Mouse (Mus musculus) cerebellum, postnatal 4 days (tissue): Measurements from ENCODE around the gene Clcc1.
A peak's percentile ranks its signal among the peaks of the same experiment; 100 is the strongest.

Source experiments
- DNase-seq, 2 experiments: peaks; one replicate each; pipeline ENCODE4 v3.0.0; 2022; ENCODE audit warnings: low spot score in 2 of 2, mixed read lengths in 1 of 2

The Clcc1 gene

GRCm38 (mm10) chr3:108701256-108701655, 47.5 kb downstream of the Clcc1 start:
- no peak for DNase-seq

- DNase-seq = no peak
Observed at GRCm38 (mm10) chr3:108702789-108703188, 49.1 kb downstream of the Clcc1 start.

GRCm38 (mm10) chr3:108711296-108711695, 57.6 kb downstream of the Clcc1 start:
- no peak for DNase-seq

- DNase-seq = no peak
Observed at GRCm38 (mm10) chr3:108713065-108713675, 59.5 kb downstream of the Clcc1 start.

- no peak for DNase-seq
Observed at GRCm38 (mm10) chr3:108714837-108715236, 61.1 kb downstream of the Clcc1 start.

- DNase-seq = no peak
Observed at GRCm38 (mm10) chr3:108717896-108718502, 64.3 kb downstream of the Clcc1 start.

- DNase-seq = no peak
Observed at GRCm38 (mm10) chr3:108719357-108719756, 65.6 kb downstream of the Clcc1 start.

GRCm38 (mm10) chr3:108719761-108720160, 66.0 kb downstream of the Clcc1 start:
- no peak for DNase-seq

GRCm38 (mm10) chr3:108721076-108721991, 67.6 kb downstream of the Clcc1 start:
- peak in 1 of 2 experiments; percentile 52 for DNase-seq

- peak; percentile 92 to 96 for DNase-seq
Observed at GRCm38 (mm10) chr3:108722036-108722872, 68.5 kb downstream of the Clcc1 start, which contains the start of gene Gpsm2. Gene Gpsm2 (minus strand): TSS chr3:108722309.

GRCm38 (mm10) chr3:108726413-108726812, 72.7 kb downstream of the Clcc1 start:
- no peak for DNase-seq

GRCm38 (mm10) chr3:108727344-108727743, 73.6 kb downstream of the Clcc1 start:
- no peak for DNase-seq

- DNase-seq = no peak
Observed at GRCm38 (mm10) chr3:108727776-108728175, 74.1 kb downstream of the Clcc1 start.
